Mouse (Mus musculus) ES-Bruce4 (cell line): ENCODE measurements around the gene Crat. TPM values are rescaled to one million over a fixed set of nuclear protein-coding genes. Genes with fewer than 3 reads are reported as not detected.

Source experiments
- H3K27ac ChIP-seq: 2 replicates; pipeline ENCODE4 v1.5.1; 2012; ENCODE audit warnings: low read length, inconsistent platforms; ENCODE audit not compliant: insufficient read depth
- H3K27me3 ChIP-seq: 2 replicates; pipeline ENCODE4 v1.6.1; 2012; ENCODE audit warnings: mild to moderate bottlenecking, low read length, inconsistent platforms; ENCODE audit not compliant: control insufficient read depth, poor library complexity, insufficient read depth, severe bottlenecking
- H3K36me3 ChIP-seq: 2 replicates; pipeline ENCODE4 v1.6.1; 2012; ENCODE audit warnings: inconsistent platforms, mild to moderate bottlenecking, low read length, moderate library complexity; ENCODE audit not compliant: control insufficient read depth, poor library complexity, insufficient read depth, severe bottlenecking
- H3K4me1 ChIP-seq: one replicate; pipeline ENCODE4 v1.8.1; 2011; ENCODE audit warnings: low read length; ENCODE audit not compliant: control insufficient read depth, insufficient read depth
- H3K4me3 ChIP-seq: 2 replicates; pipeline ENCODE4 v1.5.1; 2011; ENCODE audit warnings: low read depth, mild to moderate bottlenecking, low read length
- H3K9ac ChIP-seq: 2 replicates; pipeline ENCODE4 v1.6.1; 2012; ENCODE audit warnings: low read depth, mild to moderate bottlenecking, inconsistent platforms; ENCODE audit not compliant: poor library complexity, severe bottlenecking
- H3K9me3 ChIP-seq: replicated peaks from 2 replicates; pipeline ENCODE4 v1.6.1; 2012; ENCODE audit warnings: mild to moderate bottlenecking, low read length, inconsistent platforms; ENCODE audit not compliant: control insufficient read depth, poor library complexity, insufficient read depth, severe bottlenecking
- CTCF ChIP-seq: IDR thresholded peaks from one replicate; pipeline ENCODE4 v1.8.1; 2011; ENCODE audit warnings: low read depth, low read length
- EP300 ChIP-seq: IDR thresholded peaks from 2 replicates; pipeline ENCODE4 v1.6.1; 2011; ENCODE audit warnings: low read depth, low read length; ENCODE audit not compliant: insufficient read depth
- POLR2A ChIP-seq: IDR thresholded peaks from one replicate; pipeline ENCODE4 v1.8.1; 2011; ENCODE audit warnings: low read length; ENCODE audit not compliant: insufficient read depth
- polyA plus RNA-seq: library from polyadenylated mRNA; stranded (reverse); fragments of >200 nt; gene quantifications from 2 replicates; pipeline ENCODE4 v1.2.4, GENCODE M21; 2011; ENCODE audit warnings: low read depth; ENCODE audit not compliant: missing spikeins, insufficient read depth, insufficient read length

Crat gene
- polyA plus RNA-seq, 1 experiment, result 8.9 TPM

GRCm38 (mm10) chr2:30413038-30413973 lies 2.3 kb downstream of the Crat start:
- H3K9me3 ChIP-seq, result no peaks in the 10 kb centered on the region
- no peak overlapping the region for H3K4me3 ChIP-seq
- no peaks in the 10 kb centered on the region for H3K27me3 ChIP-seq
- H3K36me3 ChIP-seq, result no peaks in the 10 kb centered on the region
- H3K9ac ChIP-seq, result no peak overlapping the region
- TF ChIP-seq EP300 (no peak), CTCF (no peak), POLR2A (no peak)
- H3K4me1 ChIP-seq, result no peaks in the 10 kb centered on the region
- H3K27ac ChIP-seq, result no peak overlapping the region

- Histone ChIP-seq H3K9ac (no peak overlapping the region), H3K27me3 (no peaks in the 10 kb centered on the region), H3K36me3 (no peaks in the 10 kb centered on the region), H3K4me3 (no peak overlapping the region), H3K4me1 (peaks cover 2% of the 10 kb centered on the region), H3K27ac (no peak overlapping the region), H3K9me3 (no peaks in the 10 kb centered on the region)
- TF ChIP-seq EP300 (no peak), CTCF (no peak), POLR2A (no peak)
Measured at GRCm38 (mm10) chr2:30409454-30410176, 6.0 kb downstream of the Crat start.

GRCm38 (mm10) chr2:30408452-30409100 lies 7.0 kb downstream of the Crat start:
- Histone ChIP-seq H3K27ac (no peak overlapping the region), H3K27me3 (no peaks in the 10 kb centered on the region), H3K4me1 (peaks cover 2% of the 10 kb centered on the region), H3K9me3 (no peaks in the 10 kb centered on the region), H3K4me3 (no peak overlapping the region), H3K9ac (no peak overlapping the region), H3K36me3 (no peaks in the 10 kb centered on the region)
- no peak for TF ChIP-seq EP300
- no peak for TF ChIP-seq CTCF
- no peak for TF ChIP-seq POLR2A

GRCm38 (mm10) chr2:30407778-30408177 lies 7.8 kb downstream of the Crat start:
- no peak for TF ChIP-seq POLR2A
- TF ChIP-seq EP300, result no peak
- TF ChIP-seq CTCF, result no peak
- H3K4me3 ChIP-seq, result no peak overlapping the region
- H3K36me3 ChIP-seq, result no peaks in the 10 kb centered on the region
- no peak overlapping the region for H3K9ac ChIP-seq
- no peak overlapping the region for H3K27ac ChIP-seq
- no peaks in the 10 kb centered on the region for H3K9me3 ChIP-seq
- peaks cover 2% of the 10 kb centered on the region for H3K4me1 ChIP-seq
- H3K27me3 ChIP-seq, result no peaks in the 10 kb centered on the region

GRCm38 (mm10) chr2:30407221-30407620 lies 8.4 kb downstream of the Crat start:
- no peak overlapping the region for H3K4me3 ChIP-seq
- no peaks in the 10 kb centered on the region for H3K9me3 ChIP-seq
- no peaks in the 10 kb centered on the region for H3K27me3 ChIP-seq
- no peak overlapping the region for H3K9ac ChIP-seq
- no peak overlapping the region for H3K27ac ChIP-seq
- TF ChIP-seq CTCF, result no peak
- TF ChIP-seq EP300, result no peak
- no peak for TF ChIP-seq POLR2A
- H3K36me3 ChIP-seq, result no peaks in the 10 kb centered on the region
- peaks cover 2% of the 10 kb centered on the region for H3K4me1 ChIP-seq
